Mouse (Mus musculus) liver, postnatal 0 days (tissue): ENCODE measurements around the gene Gp1bb. TPM values are rescaled to one million over a fixed set of nuclear protein-coding genes. Genes with fewer than 3 reads are reported as not detected.

ENCODE experiments used
- ATAC-seq: fragments of 200-750 bp; cut with Nextera tagmentation; 2 replicates; pipeline ENCODE4 v1.8.0; 2017; ENCODE audit warnings: mild to moderate bottlenecking, moderate library complexity
- DNase-seq: peaks from one replicate; pipeline ENCODE4 v3.0.0-alpha.2; 2016
- H3K27ac ChIP-seq: fragments of 300-500 bp; sonication (generic); 2 replicates; pipeline ENCODE4 v1.5.1; 2014; ENCODE audit warnings: antibody characterized with exemption, moderate library complexity, mild to moderate bottlenecking, low read depth
- H3K27me3 ChIP-seq: fragments of 300-500 bp; sonication (generic); 2 replicates; pipeline ENCODE4 v1.6.1; 2014; ENCODE audit warnings: low read length, control low read depth, mixed read lengths; ENCODE audit not compliant: insufficient read depth
- H3K36me3 ChIP-seq: fragments of 300-500 bp; sonication (generic); replicated peaks from 2 replicates; pipeline ENCODE4 v1.6.1; 2014; ENCODE audit warnings: mild to moderate bottlenecking, control low read depth, low read length, moderate library complexity, mixed read lengths; ENCODE audit not compliant: insufficient read depth
- H3K4me1 ChIP-seq: fragments of 300-500 bp; sonication (generic); 2 replicates; pipeline ENCODE4 v1.6.1; 2014; ENCODE audit warnings: antibody characterized with exemption, mild to moderate bottlenecking, control low read depth; ENCODE audit not compliant: insufficient read depth
- H3K4me2 ChIP-seq: fragments of 300-500 bp; sonication (generic); 2 replicates; pipeline ENCODE4 v1.6.1; 2014; ENCODE audit warnings: low read depth, mild to moderate bottlenecking, low read length, moderate library complexity, mixed read lengths
- H3K4me3 ChIP-seq: fragments of 300-500 bp; sonication (generic); 2 replicates; pipeline ENCODE4 v1.5.1; 2014; ENCODE audit warnings: low read depth, low read length
- H3K9ac ChIP-seq: fragments of 300-500 bp; sonication (generic); replicated peaks from 2 replicates; pipeline ENCODE4 v1.6.1; 2014; ENCODE audit warnings: mild to moderate bottlenecking, moderate library complexity
- H3K9me3 ChIP-seq: fragments of 300-500 bp; sonication (generic); 2 replicates; pipeline ENCODE4 v1.6.1; 2016; ENCODE audit warnings: mild to moderate bottlenecking, control low read depth, low read length, mixed read lengths
- CTCF ChIP-seq: sonication (generic); IDR thresholded peaks from 2 replicates; pipeline ENCODE4 v1.5.1; 2016; ENCODE audit warnings: antibody characterized with exemption, low read depth
- EP300 ChIP-seq: IDR thresholded peaks from 2 replicates; pipeline ENCODE4 v1.6.1; 2016; ENCODE audit warnings: antibody characterized with exemption, low read depth, mild to moderate bottlenecking
- WGBS: fragments of 180-500 bp; shearing (Covaris S2); extraction: QIAGEN DNeasy Blood & Tissue Kit; methylation state at CpG from one replicate; pipeline ENCODE4 v1.1.7; 2014; ENCODE audit not compliant: insufficient replicate concordance; 5-methylcytosine and 5-hydroxymethylcytosine counted together
- polyA plus RNA-seq: library from polyadenylated mRNA; unstranded; fragments of >200 nt; fragmentation: Nextera tagmentation; extraction: Ambion mirVana; gene quantifications from 2 replicates; pipeline ENCODE4 v1.2.1, GENCODE M21; 2015

The Gp1bb gene
- polyA plus RNA-seq, 1 experiment from 2014 or later = 56.5 TPM

- Histone ChIP-seq H3K27ac (no peak overlapping the region), H3K9ac (no peak overlapping the region), H3K36me3 (no peaks in the 10 kb centered on the region; the same call in 1 of the 2 replicates), H3K4me3 (peak overlapping the region; percentile 40), H3K9me3 (no peaks in the 10 kb centered on the region), H3K27me3 (peaks cover 91% of the 10 kb centered on the region), H3K4me1 (peaks cover 13% of the 10 kb centered on the region), H3K4me2 (peak overlapping the region; percentile 67)
- TF ChIP-seq CTCF (no peak), EP300 (no peak)
- DNase-seq = no peak
- WGBS = 3% methylated on average over 38 of the region's 38 CpGs
- ATAC-seq = no peak
Measured at GRCm38 (mm10) chr16:18621362-18622001, 721 bp downstream of the Gp1bb start.

DNA sequence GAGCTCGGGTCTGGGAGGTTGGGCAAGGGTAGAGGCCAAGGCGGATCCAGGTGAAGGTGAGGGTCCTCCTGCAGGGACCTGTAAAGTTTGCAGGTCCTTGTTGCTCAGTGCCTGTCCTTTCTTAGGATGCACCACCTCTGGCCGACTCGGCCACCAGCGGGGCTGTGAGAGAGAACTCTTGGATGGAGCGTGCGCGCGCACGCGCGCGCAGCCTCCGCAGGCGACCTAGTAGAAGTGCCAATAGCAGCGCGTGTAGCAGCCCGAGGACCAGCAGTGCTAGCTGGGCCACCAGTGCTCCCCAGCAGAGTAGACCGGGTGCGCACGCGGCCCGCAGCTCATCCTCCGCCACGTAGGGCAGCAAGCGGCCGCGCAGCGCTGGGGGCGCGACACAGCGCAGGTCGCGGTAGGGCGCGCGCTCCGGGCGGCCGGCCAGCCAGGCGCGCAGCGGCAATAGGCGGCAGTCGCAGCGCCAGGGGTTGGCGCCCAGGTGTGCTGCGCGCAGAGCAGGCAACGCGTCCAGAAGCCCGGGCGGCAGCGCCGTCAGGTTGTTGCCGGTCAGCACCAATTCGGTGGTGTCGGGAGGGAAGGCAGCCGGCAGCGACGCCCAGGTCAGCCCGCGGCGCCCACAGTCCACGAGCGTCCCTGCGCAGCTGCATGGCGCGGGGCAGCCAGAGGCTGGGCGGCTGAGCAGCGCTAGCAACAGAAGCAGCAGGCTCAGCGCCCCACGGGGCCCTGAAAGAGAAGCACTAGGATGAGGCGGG, 1.4 kb downstream of the Gp1bb start:
- ATAC-seq = no peak
- Histone ChIP-seq H3K9me3 (no peaks in the 10 kb centered on the region), H3K4me1 (peaks cover 6% of the 10 kb centered on the region), H3K36me3 (no peaks in the 10 kb centered on the region; the same call in 1 of the 2 replicates), H3K4me3 (peak overlapping the region; percentile 40), H3K9ac (no peak overlapping the region), H3K27me3 (peaks cover 88% of the 10 kb centered on the region), H3K4me2 (peak overlapping the region; percentile 67), H3K27ac (no peak overlapping the region)
- TF ChIP-seq EP300 (no peak), CTCF (no peak)
- 2% methylated on average over 59 of the region's 74 CpGs for WGBS
- no peak for DNase-seq

GRCm38 (mm10) chr16:18620201-18620600, 2.0 kb downstream of the Gp1bb start:
- Histone ChIP-seq H3K27ac (no peak overlapping the region), H3K4me2 (0 out of 2 replicates have a peak overlapping the region, but pooled peaks have one; percentile 67), H3K36me3 (no peaks in the 10 kb centered on the region; the same call in 1 of the 2 replicates), H3K27me3 (peaks cover 82% of the 10 kb centered on the region), H3K4me1 (peaks cover 4% of the 10 kb centered on the region; the same call in 1 of the 2 replicates), H3K9ac (no peak overlapping the region), H3K4me3 (peak overlapping the region; percentile 40; the same call in 1 of the 2 replicates), H3K9me3 (no peaks in the 10 kb centered on the region)
- ATAC-seq = no peak
- no peak for DNase-seq
- TF ChIP-seq EP300 (no peak), CTCF (no peak)
- WGBS = 39% methylated on average over 6 of the region's 6 CpGs

DNA sequence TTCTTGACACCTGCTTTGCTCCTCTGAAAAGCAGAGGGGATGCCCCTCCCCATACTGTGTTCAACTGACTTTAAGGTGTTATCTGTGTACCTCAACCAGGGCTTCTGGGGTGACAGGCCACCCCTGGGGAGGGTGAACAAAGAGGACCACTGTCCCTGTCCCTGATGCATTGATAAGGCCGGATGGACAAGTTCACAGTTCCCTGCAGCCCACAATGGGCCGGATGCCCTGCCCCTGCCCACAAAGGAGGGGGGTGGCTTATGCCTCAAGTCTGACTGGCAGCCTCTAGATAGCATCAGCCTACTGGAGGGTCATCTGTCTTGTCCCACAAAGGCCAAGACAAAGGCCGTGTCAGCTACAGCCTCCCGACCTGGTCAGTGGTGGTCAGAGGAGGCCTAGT, 3.1 kb downstream of the Gp1bb start:
- Histone ChIP-seq H3K27me3 (peaks cover 71% of the 10 kb centered on the region), H3K9me3 (no peaks in the 10 kb centered on the region), H3K9ac (no peak overlapping the region), H3K4me2 (no peak overlapping the region), H3K27ac (no peak overlapping the region), H3K36me3 (no peaks in the 10 kb centered on the region; the same call in 1 of the 2 replicates), H3K4me3 (no peak overlapping the region), H3K4me1 (peaks cover 4% of the 10 kb centered on the region; the same call in 1 of the 2 replicates)
- no peak for ATAC-seq
- TF ChIP-seq CTCF (no peak), EP300 (no peak)
- 47% methylated on average over 4 of the region's 4 CpGs for WGBS
- no peak for DNase-seq

DNA sequence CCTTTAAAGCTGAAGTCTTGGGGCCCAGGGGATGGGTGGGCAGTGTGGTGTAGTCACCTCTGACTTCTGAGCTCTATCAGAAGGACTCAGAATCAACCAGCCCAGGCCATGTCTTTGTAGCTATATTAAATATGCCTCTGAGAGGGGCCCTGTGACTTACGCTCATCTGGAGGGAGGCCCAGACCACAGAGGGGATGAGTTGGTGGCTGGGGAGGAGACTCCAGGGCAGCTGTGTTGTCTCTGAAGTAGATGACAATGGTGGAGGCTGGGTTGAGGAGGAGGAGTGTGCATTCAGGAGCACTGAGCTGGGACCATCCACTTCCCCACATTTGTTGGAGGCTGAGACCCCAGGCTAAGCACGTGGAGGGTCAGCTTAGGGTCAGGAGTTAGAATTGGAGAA, 3.9 kb downstream of the Gp1bb start:
- 71% methylated on average over 2 of the region's 2 CpGs for WGBS
- DNase-seq (no peak), ATAC-seq (no peak)
- H3K4me1 ChIP-seq = peaks cover 4% of the 10 kb centered on the region; the same call in 1 of the 2 replicates
- H3K4me2 ChIP-seq = no peak overlapping the region
- H3K9me3 ChIP-seq = no peaks in the 10 kb centered on the region
- H3K9ac ChIP-seq = no peak overlapping the region
- no peak overlapping the region for H3K4me3 ChIP-seq
- TF ChIP-seq EP300 = no peak
- TF ChIP-seq CTCF = no peak
- no peak overlapping the region for H3K27ac ChIP-seq
- H3K27me3 ChIP-seq = peaks cover 63% of the 10 kb centered on the region
- no peaks in the 10 kb centered on the region for H3K36me3 ChIP-seq

- H3K36me3 ChIP-seq = no peaks in the 10 kb centered on the region
- no peak overlapping the region for H3K27ac ChIP-seq
- DNase-seq = peak; percentile 91
- peak; percentile 90 for ATAC-seq
- H3K4me3 ChIP-seq = 0 out of 2 replicates have a peak overlapping the region, but pooled peaks have one; percentile 13
- WGBS = under 1% methylated on average over 27 of the region's 27 CpGs
- peak overlapping the region; percentile 59 for H3K4me2 ChIP-seq
- H3K27me3 ChIP-seq = peaks cover 55% of the 10 kb centered on the region
- H3K9me3 ChIP-seq = no peaks in the 10 kb centered on the region
- peaks cover 4% of the 10 kb centered on the region; the same call in 1 of the 2 replicates for H3K4me1 ChIP-seq
- TF ChIP-seq CTCF (peak; percentile 95), EP300 (no peak)
- H3K9ac ChIP-seq = no peak overlapping the region
Measured at GRCm38 (mm10) chr16:18617370-18618065, 4.7 kb downstream of the Gp1bb start.
